Mouse (Mus musculus) ovary, postnatal 36 days (tissue): ENCODE measurements around the gene Med13l.

Experiments
- DNase-seq: peaks from one replicate; pipeline ENCODE4 v3.0.0; 2022; ENCODE audit warnings: low spot score, mixed read lengths

Med13l gene

GRCm38 (mm10) chr5:118658256-118658837 lies 97.9 kb downstream of the Med13l start:
- no peak for DNase-seq

GRCm38 (mm10) chr5:118659713-118660112 lies 99.2 kb downstream of the Med13l start:
- peak; percentile 40 for DNase-seq

GRCm38 (mm10) chr5:118661751-118662150 lies 101.3 kb downstream of the Med13l start:
- DNase-seq: no peak

- DNase-seq: no peak
Measured at GRCm38 (mm10) chr5:118663999-118664398, 103.5 kb downstream of the Med13l start.

GRCm38 (mm10) chr5:118665023-118665422 lies 104.5 kb downstream of the Med13l start:
- DNase-seq: no peak

- DNase-seq: no peak
Measured at GRCm38 (mm10) chr5:118666437-118667207, 106.1 kb downstream of the Med13l start.

- no peak for DNase-seq
Measured at GRCm38 (mm10) chr5:118667863-118668262, 107.4 kb downstream of the Med13l start.

GRCm38 (mm10) chr5:118668931-118669330 lies 108.5 kb downstream of the Med13l start:
- DNase-seq: no peak

- no peak for DNase-seq
Measured at GRCm38 (mm10) chr5:118672111-118672510, 111.6 kb downstream of the Med13l start.

GRCm38 (mm10) chr5:118673859-118674258 lies 113.4 kb downstream of the Med13l start:
- no peak for DNase-seq

- no peak for DNase-seq
Measured at GRCm38 (mm10) chr5:118674321-118674720, 113.8 kb downstream of the Med13l start.

- no peak for DNase-seq
Measured at GRCm38 (mm10) chr5:118675697-118676096, 115.2 kb downstream of the Med13l start.

- no peak for DNase-seq
Measured at GRCm38 (mm10) chr5:118676151-118676918, 115.9 kb downstream of the Med13l start.

GRCm38 (mm10) chr5:118679283-118679835 lies 118.9 kb downstream of the Med13l start:
- DNase-seq: no peak

- no peak for DNase-seq
Measured at GRCm38 (mm10) chr5:118680853-118681252, 120.4 kb downstream of the Med13l start.

- no peak for DNase-seq
Measured at GRCm38 (mm10) chr5:118682007-118682406, 121.5 kb downstream of the Med13l start.

- no peak for DNase-seq
Measured at GRCm38 (mm10) chr5:118685145-118685544, 124.7 kb downstream of the Med13l start.

- no peak for DNase-seq
Measured at GRCm38 (mm10) chr5:118686021-118686420, 125.5 kb downstream of the Med13l start.

GRCm38 (mm10) chr5:118688886-118689835 lies 128.7 kb downstream of the Med13l start:
- no peak for DNase-seq

- no peak for DNase-seq
Measured at GRCm38 (mm10) chr5:118691025-118691709, 130.7 kb downstream of the Med13l start.

- no peak for DNase-seq
Measured at GRCm38 (mm10) chr5:118691710-118692040, 131.2 kb downstream of the Med13l start.
